Mouse (Mus musculus) heart, adult 2 months (tissue): Measurements from ENCODE around the gene Pithd1. TPM values are rescaled to one million over a fixed set of nuclear protein-coding genes. Genes with fewer than 3 reads are reported as not detected.
"Not testable (repeated sequence)": the region's sequence is repeated elsewhere in the genome, so short reads cannot be mapped to it uniquely, and the experiment has no call there.

Experiments
- DNase-seq, 2 experiments: peaks; one replicate each; pipeline ENCODE4 v3.0.0; 2021
- H3K27ac ChIP-seq: fragments of 200-600 bp; 2 replicates; pipeline ENCODE4 v1.8.1; 2022
- H3K27me3 ChIP-seq: fragments of 200-500 bp; 2 replicates; pipeline ENCODE4 v1.6.1; 2012; ENCODE audit warnings: mild to moderate bottlenecking, low read length, inconsistent platforms, mixed read lengths; ENCODE audit not compliant: control insufficient read depth, insufficient read depth
- H3K36me3 ChIP-seq: fragments of 200-500 bp; 2 replicates; pipeline ENCODE4 v1.6.1; 2012; ENCODE audit warnings: low read length, inconsistent platforms; ENCODE audit not compliant: control insufficient read depth, insufficient read depth
- H3K4me1 ChIP-seq: fragments of 200-500 bp; 2 replicates; pipeline ENCODE4 v1.6.1; 2011; ENCODE audit warnings: low read length; ENCODE audit not compliant: control insufficient read depth, insufficient read depth
- H3K4me3 ChIP-seq: fragments of 200-600 bp; 2 replicates; pipeline ENCODE4 v1.8.1; 2022
- H3K79me2 ChIP-seq: fragments of 200-500 bp; replicated peaks from 2 replicates; pipeline ENCODE4 v1.6.1; 2012; ENCODE audit warnings: mild to moderate bottlenecking, inconsistent platforms, low read length, moderate library complexity, mixed read lengths; ENCODE audit not compliant: control insufficient read depth, insufficient read depth
- H3K9ac ChIP-seq: fragments of 200-500 bp; 2 replicates; pipeline ENCODE4 v1.6.1; 2012; ENCODE audit warnings: low read depth, mild to moderate bottlenecking, control low read depth, inconsistent platforms, low read length, mixed read lengths
- CTCF ChIP-seq: fragments of 200-600 bp; IDR thresholded peaks from 2 replicates; pipeline ENCODE4 v1.8.1; 2022; ENCODE audit warnings: antibody characterized with exemption, mild to moderate bottlenecking, moderate library complexity
- EP300 ChIP-seq: fragments of 200-500 bp; IDR thresholded peaks from 2 replicates; pipeline ENCODE4 v1.6.1; 2011; ENCODE audit warnings: low read depth, low read length, control low read depth; ENCODE audit not compliant: insufficient read depth
- POLR2A ChIP-seq: fragments of 200-500 bp; IDR thresholded peaks from 2 replicates; pipeline ENCODE4 v1.6.1; 2011; ENCODE audit warnings: mild to moderate bottlenecking, low read depth, low read length, control low read depth; ENCODE audit not compliant: insufficient read depth
- WGBS: fragments of 180-500 bp; shearing (Covaris S2); methylation state at CpG from one replicate; pipeline ENCODE4 v1.1.7; 2018; 5-methylcytosine and 5-hydroxymethylcytosine counted together
- intact Hi-C: fragments of 180-260 bp; cut with DNase I; formaldehyde crosslinking; loops from one replicate; pipeline ENCODE4 v1.15.1; 2025
- polyA plus RNA-seq: library from polyadenylated mRNA; depleted of rRNA; stranded (reverse); fragments of >200 nt; gene quantifications from 2 replicates; pipeline ENCODE4 v1.2.3, GENCODE M21; 2012
- total RNA-seq, 2 experiments: library from RNA; stranded (reverse); gene quantifications; 2 replicates each; pipeline ENCODE4 v1.2.3; 2021

Gene Pithd1
- total and polyA plus RNA-seq, 3 experiments: 19.0 to 20.9 (median 19.4) TPM

GRCm38 (mm10) chr4:135946659-135947301 lies 40.3 kb downstream of the Pithd1 start:
- Histone ChIP-seq H3K4me3 (peak overlapping the region; percentile 97), H3K27ac (peak overlapping the region; percentile 90), H3K79me2 (peaks cover 3% of the 10 kb centered on the region; the same call in 1 of the 2 replicates), H3K27me3 (no peaks in the 10 kb centered on the region), H3K9ac (peak overlapping the region; percentile 77), H3K36me3 (no peaks in the 10 kb centered on the region), H3K4me1 (peaks cover 17% of the 10 kb centered on the region)
- intact Hi-C loops: loop anchor here (2.0 kb wide), 1 partner anchor 26 kb away; the partner anchor contains the start of gene Fuca1
- DNase-seq: no peak
- 1% methylated on average over 28 of the region's 28 CpGs for WGBS
- TF ChIP-seq POLR2A (no peak), CTCF (no peak), EP300 (no peak)

DNA sequence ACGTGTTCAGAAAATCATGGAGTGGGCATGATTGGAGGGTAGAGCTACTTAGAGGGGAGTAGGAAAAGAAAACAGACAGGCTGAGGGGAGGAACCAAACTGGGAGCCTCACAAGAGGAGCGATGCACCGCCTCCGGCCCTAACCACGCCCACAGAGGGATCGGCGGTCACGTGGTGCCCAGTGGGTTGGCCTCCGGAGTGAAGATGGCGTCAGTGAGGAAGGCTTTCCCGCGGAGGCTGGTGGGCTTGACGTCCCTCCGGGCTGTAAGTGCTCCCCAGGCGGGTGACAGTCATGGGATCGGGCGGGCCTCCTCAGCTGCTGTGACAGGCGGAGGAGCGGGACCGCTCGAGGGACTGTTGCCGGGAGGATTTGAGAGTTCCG lies 40.8 kb downstream of the Pithd1 start, which contains the start of gene Hmgcl:
Gene Hmgcl (plus strand): TSS at position 171 of the 381 bp plus-strand sequence.
- under 1% methylated on average over 23 of the region's 23 CpGs for WGBS
- peak within 1 kb of the TSS; percentile 90 for H3K27ac ChIP-seq
- TF ChIP-seq POLR2A: peak; percentile 97
- TF ChIP-seq CTCF: no peak
- 0 out of 2 replicates have a peak, but pooled peaks have one; percentile 49 for TF ChIP-seq EP300
- DNase-seq: peak; percentile 96
- peak within 1 kb of the TSS; percentile 97 for H3K4me3 ChIP-seq
- peak within 1 kb of the TSS; percentile 77 for H3K9ac ChIP-seq
- H3K27me3 ChIP-seq: no peaks in the 10 kb centered on the region
- no peaks in the 10 kb centered on the region for H3K36me3 ChIP-seq
- peaks cover 3% of the 10 kb centered on the region; the same call in 1 of the 2 replicates for H3K79me2 ChIP-seq
- peaks cover 17% of the 10 kb centered on the region for H3K4me1 ChIP-seq
- intact Hi-C loops: loop anchor here (2.0 kb wide), 1 partner anchor 25 kb away; the partner anchor contains the start of gene Fuca1

DNA sequence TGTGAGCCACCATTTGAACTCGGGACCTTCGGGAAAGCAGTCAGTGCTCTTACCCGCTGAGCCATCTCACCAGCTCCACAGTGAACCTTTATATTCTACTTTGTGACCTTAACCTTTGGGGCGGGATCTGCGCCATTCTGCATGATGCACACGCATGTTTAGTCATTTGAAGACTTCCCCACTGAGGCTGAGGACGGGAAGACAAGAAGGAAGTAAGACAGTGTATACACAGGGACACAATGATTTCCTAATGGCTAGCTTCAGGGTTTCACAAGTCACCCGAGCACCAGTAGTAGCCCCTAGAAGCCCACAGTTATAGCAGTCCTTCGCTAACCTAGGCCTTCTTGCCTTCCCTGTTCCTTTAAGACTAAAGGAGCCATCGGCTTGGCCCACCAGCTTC lies 41.4 kb downstream of the Pithd1 start:
- H3K4me3 ChIP-seq: peak overlapping the region; percentile 97; the same call in 1 of the 2 replicates
- H3K27ac ChIP-seq: peak overlapping the region; percentile 90
- WGBS: 72% methylated on average over 10 of the region's 10 CpGs
- intact Hi-C loops: loop anchor here (2.0 kb wide), 1 partner anchor 25 kb away; the partner anchor contains the start of gene Fuca1
- peaks cover 17% of the 10 kb centered on the region for H3K4me1 ChIP-seq
- H3K79me2 ChIP-seq: peaks cover 3% of the 10 kb centered on the region; the same call in 1 of the 2 replicates
- no peak for DNase-seq
- TF ChIP-seq POLR2A: no peak
- no peak for TF ChIP-seq CTCF
- peak overlapping the region; percentile 41 for H3K9ac ChIP-seq
- H3K36me3 ChIP-seq: no peaks in the 10 kb centered on the region
- H3K27me3 ChIP-seq: no peaks in the 10 kb centered on the region

DNA sequence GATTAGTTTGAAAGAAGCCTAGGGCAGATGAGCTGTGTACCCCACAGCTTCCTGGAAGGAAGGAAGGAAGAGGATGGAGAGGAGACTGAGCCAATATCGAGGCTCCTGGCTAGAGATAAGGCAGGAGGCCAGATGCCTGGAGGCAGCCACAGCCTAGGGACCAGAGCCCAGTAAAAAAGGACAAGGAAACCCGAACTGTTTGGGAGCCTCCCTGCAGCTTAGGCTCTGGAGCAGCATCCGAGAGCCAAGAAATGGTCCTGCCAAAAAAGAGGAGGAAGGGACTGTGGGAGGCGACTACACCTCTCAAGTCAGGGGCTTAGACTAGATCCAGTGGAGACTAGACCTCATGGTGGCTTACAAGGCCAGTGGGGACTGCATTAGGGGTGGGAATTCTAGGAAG lies 43.7 kb downstream of the Pithd1 start:
- intact Hi-C loops: loop anchor here (5.0 kb wide), 1 partner anchor 141 kb away; no protein-coding TSS in a partner anchor
- TF ChIP-seq CTCF: no peak
- no peak for TF ChIP-seq POLR2A
- TF ChIP-seq EP300: no peak

DNA sequence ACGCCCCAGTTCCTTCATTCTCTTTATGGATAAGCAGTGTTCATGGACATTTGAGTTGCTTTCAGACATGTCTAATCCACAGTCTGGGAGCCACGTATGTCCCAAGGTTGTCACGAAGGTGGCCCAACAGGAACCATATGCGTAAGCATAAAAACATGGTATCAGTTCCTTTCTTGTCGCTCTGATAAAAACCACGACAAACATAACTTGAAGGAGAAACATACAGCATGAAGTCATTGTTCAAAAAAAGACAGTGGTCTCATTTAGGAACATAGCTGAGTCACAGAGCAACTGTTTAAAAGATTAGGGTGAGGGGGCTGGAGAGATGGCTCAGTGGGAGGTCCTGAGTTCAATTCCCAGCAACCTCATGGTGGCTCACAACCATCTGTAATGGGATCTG lies 44.9 kb downstream of the Pithd1 start:
- H3K27ac ChIP-seq: no peak overlapping the region
- 47% methylated on average over 6 of the region's 6 CpGs for WGBS

More for the DNA sequence above, 43.7 kb downstream of the Pithd1 start:
- H3K79me2 ChIP-seq: no peaks in the 10 kb centered on the region
- no peak overlapping the region for H3K9ac ChIP-seq
- peak overlapping the region; percentile 55 for H3K27ac ChIP-seq
- 27% methylated on average over 4 of the region's 4 CpGs for WGBS
- H3K27me3 ChIP-seq: no peaks in the 10 kb centered on the region
- no peaks in the 10 kb centered on the region for H3K36me3 ChIP-seq
- peak; percentile 47 for DNase-seq
- H3K4me3 ChIP-seq: no peak overlapping the region
- H3K4me1 ChIP-seq: peaks cover 7% of the 10 kb centered on the region

GRCm38 (mm10) chr4:135941026-135941425 lies 46.0 kb downstream of the Pithd1 start:
- H3K27ac ChIP-seq, H3K36me3 ChIP-seq, H3K4me3 ChIP-seq, H3K9ac ChIP-seq, H3K27me3 ChIP-seq, H3K79me2 ChIP-seq, DNase-seq, H3K4me1 ChIP-seq: not testable (repeated sequence)
- intact Hi-C loops: loop anchor here (5.0 kb wide), 1 partner anchor 139 kb away; no protein-coding TSS in a partner anchor
- peak; percentile 61 for TF ChIP-seq CTCF
- whole genome bisulfite sequencing: 88% methylated on average over 8 of the region's 8 CpGs

More for the DNA sequence above, 44.9 kb downstream of the Pithd1 start:
- TF ChIP-seq CTCF: no peak
- TF ChIP-seq POLR2A: no peak
- TF ChIP-seq EP300: no peak
- Histone ChIP-seq H3K4me3 (no peak overlapping the region), H3K4me1 (peaks cover 7% of the 10 kb centered on the region; the same call in 1 of the 2 replicates), H3K9ac (no peak overlapping the region), H3K79me2 (no peaks in the 10 kb centered on the region), H3K36me3 (no peaks in the 10 kb centered on the region), H3K27me3 (no peaks in the 10 kb centered on the region)
- DNase-seq: no peak
- intact Hi-C loops: loop anchor here (5.0 kb wide), 1 partner anchor 140 kb away; no protein-coding TSS in a partner anchor
